Mouse (Mus musculus) liver, embryonic 14.5 days (tissue): ENCODE measurements around the gene Rhbdf2. TPM values are rescaled to one million over a fixed set of nuclear protein-coding genes. Genes with fewer than 3 reads are reported as not detected.

Experiments used
- ATAC-seq: fragments of 200-750 bp; cut with Nextera tagmentation; 2 replicates; pipeline ENCODE4 v1.8.0; 2017; ENCODE audit warnings: moderate number of reproducible peaks, mild to moderate bottlenecking, moderate library complexity; ENCODE audit not compliant: insufficient read depth
- DNase-seq, 3 experiments: peaks; one replicate each; pipeline ENCODE4 v3.0.0-alpha.2; 2012 to 2013; ENCODE audit warnings: low read depth in 3 of 3, low spot score in 3 of 3
- H3K27ac ChIP-seq: fragments of 300-500 bp; sonication (generic); 2 replicates; pipeline ENCODE4 v1.5.1; 2014; ENCODE audit warnings: moderate library complexity, mild to moderate bottlenecking, control low read depth, inconsistent platforms
- H3K27me3 ChIP-seq: fragments of 300-500 bp; sonication (generic); 2 replicates; pipeline ENCODE4 v1.6.1; 2014; ENCODE audit warnings: mild to moderate bottlenecking, low read length, moderate library complexity; ENCODE audit not compliant: control insufficient read depth, insufficient read depth
- H3K36me3 ChIP-seq: fragments of 300-500 bp; sonication (generic); replicated peaks from 2 replicates; pipeline ENCODE4 v1.6.1; 2014; ENCODE audit warnings: low read depth; ENCODE audit not compliant: control insufficient read depth, insufficient read depth
- H3K4me1 ChIP-seq, 2 experiments: fragments of 200-500 bp in 1 of 2; fragments of 300-500 bp in 1 of 2; sonication (generic) in 1 of 2; replicated peaks; 2 replicates each; pipeline ENCODE4 v1.6.1; 2012 to 2014; ENCODE audit warnings: antibody characterized with exemption in 1 of 2, inconsistent platforms in 1 of 2, low read length in 1 of 2; ENCODE audit not compliant: control insufficient read depth in 2 of 2, insufficient read depth in 2 of 2
- H3K4me2 ChIP-seq: fragments of 300-500 bp; sonication (generic); 2 replicates; pipeline ENCODE4 v1.6.1; 2014; ENCODE audit warnings: low read depth, mild to moderate bottlenecking, control low read depth, moderate library complexity
- H3K4me3 ChIP-seq, 2 experiments: fragments of 200-500 bp in 1 of 2; fragments of 300-500 bp in 1 of 2; sonication (generic) in 1 of 2; 2 replicates each; pipeline ENCODE4 v1.5.1; 2012 to 2014; ENCODE audit warnings: low read depth in 2 of 2, low read length in 2 of 2, mild to moderate bottlenecking in 2 of 2, control low read depth in 1 of 2, inconsistent platforms in 1 of 2, moderate library complexity in 1 of 2; ENCODE audit not compliant: insufficient read depth in 1 of 2
- H3K9ac ChIP-seq: fragments of 300-500 bp; sonication (generic); replicated peaks from 2 replicates; pipeline ENCODE4 v1.6.1; 2014; ENCODE audit warnings: mild to moderate bottlenecking, control low read depth, moderate library complexity
- H3K9me3 ChIP-seq: fragments of 300-500 bp; sonication (generic); 2 replicates; pipeline ENCODE4 v1.6.1; 2016; ENCODE audit warnings: low read length, mixed read lengths; ENCODE audit not compliant: control insufficient read depth
- CTCF ChIP-seq: IDR thresholded peaks from 2 replicates; pipeline ENCODE4 v1.5.1; 2016; ENCODE audit warnings: antibody characterized with exemption, low read depth, control low read depth
- EP300 ChIP-seq: IDR thresholded peaks from 2 replicates; pipeline ENCODE4 v1.6.1; 2016; ENCODE audit warnings: antibody characterized with exemption, low read depth
- WGBS: fragments of 180-500 bp; shearing (Covaris S2); extraction: QIAGEN DNeasy Blood & Tissue Kit; methylation state at CpG from one replicate; pipeline ENCODE4 v1.1.7; 2014; ENCODE audit not compliant: insufficient replicate concordance; 5-methylcytosine and 5-hydroxymethylcytosine counted together
- polyA plus RNA-seq, 2 experiments: library from polyadenylated mRNA; depleted of rRNA in 1 of 2; stranded (reverse) in 1 of 2; unstranded in 1 of 2; fragments of >200 nt; fragmentation: Nextera tagmentation in 1 of 2; extraction: Ambion mirVana in 1 of 2; gene quantifications; 2 replicates each; pipeline versions ENCODE4 v1.2.1 to v1.2.3; 2012 to 2014

The Rhbdf2 gene
- polyA plus RNA-seq, 2 experiments = 3.8 to 8.3 TPM

DNA sequence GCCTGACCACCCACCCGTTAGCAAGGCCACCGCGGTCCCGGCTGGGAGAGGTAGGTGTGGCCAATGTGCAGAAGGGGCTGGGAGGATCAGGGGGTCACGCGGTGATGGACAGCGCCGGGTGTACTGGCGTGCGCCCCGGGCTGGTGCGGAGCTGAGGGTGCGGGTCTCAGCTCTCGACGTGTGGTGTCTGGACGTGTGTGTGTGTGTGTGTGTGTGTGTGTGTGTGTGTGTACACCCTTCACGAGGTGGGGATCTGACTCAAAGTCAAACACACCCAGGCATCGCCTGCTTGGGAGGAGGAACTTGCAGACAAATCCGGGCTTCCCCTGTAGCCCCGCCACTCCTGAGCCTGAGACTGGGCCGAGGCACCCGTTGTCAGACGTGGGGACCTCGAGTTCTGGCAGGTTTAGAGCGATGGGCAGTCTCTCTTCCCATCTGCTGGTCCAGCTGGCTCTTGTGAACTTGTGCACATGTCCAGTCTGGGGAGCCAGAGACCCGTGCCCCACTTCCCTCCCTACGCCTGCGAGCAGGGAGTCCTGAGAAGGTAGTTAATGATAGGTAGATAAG, 27.5 kb upstream of the Rhbdf2 start, which contains the start of gene Cygb:
Gene Cygb, minus strand, starts transcription at position 59 of the 567 bp plus-strand sequence.
- TF ChIP-seq EP300 (no peak), CTCF (no peak)
- Histone ChIP-seq H3K4me3 (peak within 1 kb of the TSS in 1 of 2 experiments; percentile 37; a peak in 2 of 4 replicates), H3K9ac (no peak within 1 kb of the TSS), H3K36me3 (no peaks in the 10 kb centered on the region), H3K4me2 (peak within 1 kb of the TSS; percentile 58), H3K27me3 (peaks cover 35% of the 10 kb centered on the region), H3K4me1 (peaks cover 0 to 5% of the 10 kb centered on the region in 2 experiments; a peak in 2 of 4 replicates), H3K27ac (no peak within 1 kb of the TSS), H3K9me3 (no peaks in the 10 kb centered on the region)
- DNase-seq (no peak), ATAC-seq (no peak)
- 6% methylated on average over 28 of the region's 28 CpGs for WGBS

GRCm38 (mm10) chr11:116653709-116654221, 26.9 kb upstream of the Rhbdf2 start:
- Histone ChIP-seq H3K4me3 (peak overlapping the region in 1 of 2 experiments; percentile 37; a peak in 2 of 4 replicates), H3K4me2 (peak overlapping the region; percentile 58), H3K27ac (no peak overlapping the region), H3K4me1 (peaks cover 0 to 5% of the 10 kb centered on the region in 2 experiments; a peak in 2 of 4 replicates), H3K27me3 (peaks cover 35% of the 10 kb centered on the region), H3K36me3 (no peaks in the 10 kb centered on the region), H3K9ac (no peak overlapping the region), H3K9me3 (no peaks in the 10 kb centered on the region)
- DNase-seq (no peak), ATAC-seq (no peak)
- under 1% methylated on average over 47 of the region's 47 CpGs for WGBS
- TF ChIP-seq CTCF = no peak
- no peak for TF ChIP-seq EP300

GRCm38 (mm10) chr11:116653234-116653633, 26.4 kb upstream of the Rhbdf2 start, which contains the start of gene Prcd:
TSS of gene Prcd (plus strand) at chr11:116653534.
- peaks cover 35% of the 10 kb centered on the region for H3K27me3 ChIP-seq
- TF ChIP-seq EP300 (no peak), CTCF (no peak)
- no peak for DNase-seq

GRCm38 (mm10) chr11:116652330-116653098, 25.7 kb upstream of the Rhbdf2 start:
- H3K27ac ChIP-seq = no peak overlapping the region
- TF ChIP-seq EP300 (no peak), CTCF (no peak)
- no peak overlapping the region for H3K4me2 ChIP-seq
- no peaks in the 10 kb centered on the region for H3K36me3 ChIP-seq
- H3K4me3 ChIP-seq = no peak overlapping the region
- no peak for ATAC-seq
- peaks cover under 1 to 2% of the 10 kb centered on the region in 2 experiments; a peak in 2 of 4 replicates for H3K4me1 ChIP-seq
- DNase-seq = no peak
- H3K27me3 ChIP-seq = peaks cover 35% of the 10 kb centered on the region
- 59% methylated on average over 25 of the region's 25 CpGs for WGBS
- no peaks in the 10 kb centered on the region for H3K9me3 ChIP-seq
- no peak overlapping the region for H3K9ac ChIP-seq

More at GRCm38 (mm10) chr11:116653234-116653633, 26.4 kb upstream of the Rhbdf2 start, which contains the start of gene Prcd:
- peak within 1 kb of the TSS; percentile 58 for H3K4me2 ChIP-seq
- H3K9me3 ChIP-seq = no peaks in the 10 kb centered on the region
- WGBS = 9% methylated on average over 10 of the region's 10 CpGs
- H3K27ac ChIP-seq = no peak within 1 kb of the TSS
- peaks cover 0 to 3% of the 10 kb centered on the region in 2 experiments; a peak in 2 of 4 replicates for H3K4me1 ChIP-seq
- no peaks in the 10 kb centered on the region for H3K36me3 ChIP-seq
- peak within 1 kb of the TSS in 1 of 2 experiments; percentile 37; a peak in 2 of 4 replicates for H3K4me3 ChIP-seq
- no peak for ATAC-seq
- H3K9ac ChIP-seq = no peak within 1 kb of the TSS

DNA sequence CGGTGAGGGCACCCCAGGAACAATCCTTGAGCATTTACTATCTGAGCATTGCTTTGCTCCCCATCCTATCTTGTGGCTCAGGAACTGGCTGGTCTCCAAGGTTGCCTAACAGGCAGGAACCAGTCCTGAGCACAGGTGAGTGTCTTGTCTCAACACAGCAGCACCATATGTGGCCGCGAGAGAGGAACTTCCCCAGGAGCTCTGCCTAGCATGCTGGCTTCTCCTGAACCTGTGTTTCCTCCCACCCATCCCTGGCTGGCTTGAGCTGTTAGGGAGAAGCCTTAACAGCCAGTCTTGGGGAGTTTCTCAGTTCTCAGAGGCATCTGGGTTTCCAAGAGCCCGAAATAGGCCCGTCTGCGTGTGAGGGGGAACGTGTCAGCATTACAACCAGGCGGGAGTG, 24.5 kb upstream of the Rhbdf2 start:
- Histone ChIP-seq H3K4me1 (peaks cover 2 to 10% of the 10 kb centered on the region in 2 experiments; a peak in 3 of 4 replicates), H3K27me3 (peaks cover 35% of the 10 kb centered on the region), H3K4me3 (no peak overlapping the region), H3K9me3 (no peaks in the 10 kb centered on the region), H3K27ac (no peak overlapping the region), H3K9ac (no peak overlapping the region), H3K36me3 (no peaks in the 10 kb centered on the region), H3K4me2 (no peak overlapping the region)
- no peak for DNase-seq
- WGBS = 55% methylated on average over 8 of the region's 8 CpGs
- no peak for ATAC-seq
- no peak for TF ChIP-seq EP300
- no peak for TF ChIP-seq CTCF
